Mouse (Mus musculus) ZHBTc4 (cell line): ENCODE results near the gene Hadh.

Experiments used
- DNase-seq: peaks from one replicate; pipeline ENCODE4 v3.0.0-alpha.2; 2011; ENCODE audit warnings: low read depth, low spot score

The Hadh gene

DNA sequence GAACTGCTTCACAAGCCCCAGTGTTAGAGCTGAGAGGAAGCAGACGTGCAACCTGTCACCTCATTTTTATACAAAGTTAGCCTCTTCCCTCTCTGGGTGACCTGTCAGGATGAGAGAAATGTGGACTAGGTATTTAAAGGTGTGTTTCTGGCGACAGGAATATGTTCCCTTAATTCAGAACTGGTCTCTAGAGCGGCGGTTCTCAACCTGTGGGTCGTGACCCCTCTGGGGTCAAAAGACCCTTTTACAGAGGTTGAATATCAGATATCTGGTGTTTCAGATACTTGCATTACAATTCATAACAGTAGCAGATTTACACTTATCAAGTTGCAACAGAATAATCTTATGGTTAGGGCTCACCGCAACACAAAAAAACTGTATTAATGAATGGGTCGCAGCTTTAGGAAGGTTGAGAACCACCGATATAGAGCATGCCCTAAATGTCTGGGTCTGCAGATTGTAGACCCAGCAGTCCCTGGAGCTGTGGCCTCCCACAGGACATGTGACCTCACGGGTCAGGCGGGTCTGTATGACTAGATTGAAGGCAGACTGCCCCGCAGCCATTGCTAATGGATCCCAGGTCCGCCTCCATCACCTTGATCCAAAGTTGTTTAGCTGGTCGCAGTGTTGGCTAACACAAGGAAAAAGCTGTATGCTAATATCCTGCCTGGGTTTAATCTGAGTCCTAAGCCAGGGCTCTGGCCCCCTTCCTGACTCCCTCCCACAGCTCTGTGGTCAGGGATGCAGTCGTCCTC lies 53.1 kb downstream of the Hadh start:
- no peak for DNase-seq

DNA sequence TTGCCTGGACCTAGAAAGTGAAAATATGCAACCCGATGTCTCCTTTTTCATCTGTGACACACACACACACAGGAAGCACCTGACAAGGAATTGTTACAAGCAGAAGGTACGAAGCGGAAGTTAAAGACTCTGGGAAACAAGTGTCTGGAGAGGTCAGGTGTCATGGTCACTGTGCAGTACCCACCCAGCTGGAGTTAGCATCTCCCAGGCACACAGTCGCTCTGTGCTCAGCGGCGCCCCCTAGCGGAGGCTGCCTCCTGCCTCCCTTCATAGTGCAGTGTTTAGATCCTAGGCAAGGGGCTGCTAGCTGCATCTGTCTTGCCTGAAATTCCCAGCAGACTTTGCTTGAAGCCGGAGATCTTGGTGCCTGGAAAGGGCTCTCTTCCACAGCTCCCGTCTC lies 57.1 kb downstream of the Hadh start:
- DNase-seq, result peak; percentile 74

DNA sequence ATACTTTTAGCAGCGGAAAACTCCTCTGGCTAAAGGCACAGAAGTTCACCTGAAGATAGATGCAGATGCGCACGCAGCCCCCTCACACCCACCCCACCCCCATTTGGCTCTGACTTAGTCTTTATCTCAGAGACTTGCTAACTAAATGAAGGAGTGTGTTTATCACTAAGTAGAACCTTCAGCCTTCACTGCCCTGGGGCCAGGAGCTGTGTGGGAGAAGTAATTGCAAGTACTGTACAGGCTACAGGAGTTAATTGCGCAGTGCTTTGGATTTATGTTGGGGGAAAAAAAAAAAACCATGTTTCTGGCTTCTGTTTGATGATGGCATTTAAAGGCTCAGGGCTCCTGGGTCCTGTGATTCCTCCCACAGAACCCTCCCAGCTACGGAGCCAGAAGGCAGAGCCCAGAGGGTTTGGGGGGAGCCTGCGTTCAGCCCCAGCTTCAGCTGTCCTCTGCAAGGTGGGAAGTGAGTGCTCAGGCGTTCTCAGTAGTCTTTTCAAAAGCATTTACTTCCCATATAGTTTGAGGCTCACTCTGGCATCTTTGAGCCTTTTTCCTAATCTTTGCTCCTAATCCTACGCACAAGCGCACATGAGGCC lies 57.7 kb downstream of the Hadh start:
- no peak for DNase-seq

DNA sequence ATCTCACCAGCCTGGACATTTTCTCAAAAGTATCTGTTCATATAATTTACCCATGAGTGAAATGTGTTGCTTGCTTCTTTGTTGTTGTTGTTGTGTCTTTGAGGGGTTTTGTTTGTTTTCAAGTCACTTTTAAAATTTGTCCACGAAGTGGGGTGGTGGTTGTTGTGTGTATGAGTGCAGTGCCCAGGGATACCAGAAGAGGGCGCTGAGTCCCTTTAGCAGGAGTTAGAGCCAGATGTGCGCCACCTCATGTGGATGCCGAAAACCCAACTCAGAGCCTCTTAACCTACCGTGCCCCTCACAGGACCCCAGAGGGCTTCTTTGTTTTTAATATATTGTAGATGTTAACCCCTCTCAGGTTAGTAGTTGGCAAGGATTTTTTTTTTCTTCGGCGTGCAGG lies 59.7 kb downstream of the Hadh start:
- DNase-seq, result peak; percentile 80

DNA sequence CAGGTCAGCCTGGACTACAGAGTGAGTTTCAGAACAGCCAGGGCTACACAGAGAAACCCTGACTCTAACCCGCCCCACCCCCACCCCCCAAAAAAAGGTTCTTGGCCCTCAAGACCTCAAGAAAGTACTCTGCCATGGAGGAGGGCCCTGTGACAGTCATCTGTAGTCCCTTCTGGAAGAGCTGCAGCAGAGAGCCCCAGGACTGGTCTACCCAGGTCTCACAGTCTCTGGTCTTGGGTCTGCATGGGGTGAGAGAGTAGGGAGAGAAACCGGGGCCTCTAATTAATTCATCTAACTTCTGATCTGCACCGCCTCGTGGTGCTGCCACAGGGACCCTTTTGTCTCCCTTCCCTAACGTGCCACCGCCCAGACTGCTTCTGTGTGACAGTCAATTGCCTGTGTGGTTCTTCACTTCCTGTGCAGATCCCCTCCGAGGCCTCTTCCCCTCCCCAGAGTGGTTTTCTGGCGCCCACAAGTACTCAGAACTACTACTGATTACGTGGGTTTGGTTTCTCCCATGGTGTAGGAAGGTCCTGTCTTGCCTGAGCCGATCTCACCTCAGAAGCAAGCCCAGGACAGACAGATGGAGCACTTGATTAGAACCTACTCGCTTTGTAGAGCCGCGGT lies 63.5 kb downstream of the Hadh start:
- DNase-seq, result peak; percentile 24

DNA sequence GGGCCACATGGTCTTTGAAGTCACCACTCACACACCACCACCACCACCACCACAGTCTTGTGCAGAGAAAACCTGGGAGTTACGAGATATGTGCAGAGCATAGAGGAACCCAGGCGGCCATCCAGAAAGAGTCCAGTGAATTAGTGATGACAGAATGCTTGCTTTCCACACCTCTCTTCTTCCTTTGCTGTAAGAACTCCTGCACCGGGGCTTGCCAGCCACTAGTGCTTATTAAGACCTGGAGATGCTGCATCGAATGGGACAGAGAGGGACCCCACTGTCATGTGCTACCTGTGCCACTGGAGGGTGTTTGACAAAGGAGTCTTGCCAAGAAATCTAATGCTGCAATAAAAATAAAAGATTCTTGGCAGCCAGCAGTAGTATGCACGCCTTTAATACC lies 64.1 kb downstream of the Hadh start:
- DNase-seq, result no peak

DNA sequence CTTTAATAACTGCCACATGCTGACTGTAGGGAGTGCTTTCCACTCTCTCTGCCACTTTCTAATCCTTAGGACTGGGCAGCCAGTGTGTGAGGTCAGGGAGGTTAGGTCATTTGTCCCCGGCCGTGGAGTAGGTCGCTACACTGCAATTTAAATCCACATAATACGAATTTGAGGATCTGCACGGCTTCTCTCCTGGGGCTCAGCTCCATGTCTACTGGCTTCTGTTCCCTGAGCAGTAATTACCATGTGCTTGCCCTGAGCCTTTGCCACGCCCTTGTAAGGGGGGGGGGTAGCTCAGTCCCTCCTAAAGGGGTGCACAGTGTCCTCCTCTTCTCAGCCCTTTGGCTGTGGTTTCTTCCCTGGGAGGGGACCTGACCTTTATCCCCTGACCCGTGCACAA lies 69.6 kb downstream of the Hadh start:
- no peak for DNase-seq

DNA sequence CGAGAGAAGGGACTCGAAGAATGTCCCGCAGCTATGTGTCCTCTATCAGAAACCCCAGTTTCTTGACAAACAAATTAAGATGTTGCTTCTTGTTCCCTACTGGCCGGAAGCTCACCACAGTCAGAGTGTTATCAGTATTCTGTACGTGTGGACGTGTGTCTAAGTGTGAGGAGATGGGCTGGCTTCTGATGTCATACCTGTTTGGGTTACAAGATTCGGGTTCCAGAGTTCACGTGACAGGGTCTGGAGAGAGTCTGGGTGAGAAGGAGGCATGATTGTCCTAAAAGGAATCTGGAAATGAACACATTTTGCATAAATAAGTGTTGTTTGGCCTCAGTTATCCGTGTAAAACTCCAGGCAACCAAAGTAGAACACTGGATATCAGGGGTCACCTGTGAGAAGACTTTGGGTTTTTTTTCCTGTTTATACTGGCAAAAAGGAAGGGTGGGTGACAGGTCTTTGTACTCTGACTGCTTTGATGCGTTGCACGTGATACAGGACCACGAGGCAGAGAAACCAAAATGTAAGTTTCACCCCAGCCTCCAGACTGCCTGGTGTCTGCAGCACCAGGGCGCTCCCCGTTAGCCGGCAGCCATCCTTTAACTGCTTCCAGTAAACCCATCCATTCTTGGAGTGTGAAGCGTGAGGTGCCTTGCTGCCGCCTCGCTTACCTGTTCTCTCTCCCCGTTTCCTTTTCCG lies 72.2 kb downstream of the Hadh start:
- DNase-seq, result no peak

DNA sequence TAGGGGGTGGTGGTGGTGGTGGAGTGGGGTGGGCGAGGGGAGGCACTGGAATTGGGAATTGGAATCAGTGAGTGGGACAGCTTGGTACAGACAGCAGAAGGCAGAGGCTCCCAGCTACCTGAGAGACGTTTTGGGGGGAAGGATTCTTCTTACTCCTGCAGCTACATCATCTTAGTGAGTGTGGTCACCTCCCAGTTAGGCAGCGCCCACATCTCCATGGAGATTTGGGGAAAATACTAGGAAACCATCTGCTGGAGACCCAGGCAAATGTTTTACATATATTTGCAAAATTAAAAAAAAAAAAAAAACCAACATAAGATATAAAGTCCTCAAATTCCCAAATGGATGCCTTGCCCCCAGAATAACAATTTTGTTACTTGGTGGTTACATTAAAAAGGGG lies 72.9 kb downstream of the Hadh start:
- no peak for DNase-seq

DNA sequence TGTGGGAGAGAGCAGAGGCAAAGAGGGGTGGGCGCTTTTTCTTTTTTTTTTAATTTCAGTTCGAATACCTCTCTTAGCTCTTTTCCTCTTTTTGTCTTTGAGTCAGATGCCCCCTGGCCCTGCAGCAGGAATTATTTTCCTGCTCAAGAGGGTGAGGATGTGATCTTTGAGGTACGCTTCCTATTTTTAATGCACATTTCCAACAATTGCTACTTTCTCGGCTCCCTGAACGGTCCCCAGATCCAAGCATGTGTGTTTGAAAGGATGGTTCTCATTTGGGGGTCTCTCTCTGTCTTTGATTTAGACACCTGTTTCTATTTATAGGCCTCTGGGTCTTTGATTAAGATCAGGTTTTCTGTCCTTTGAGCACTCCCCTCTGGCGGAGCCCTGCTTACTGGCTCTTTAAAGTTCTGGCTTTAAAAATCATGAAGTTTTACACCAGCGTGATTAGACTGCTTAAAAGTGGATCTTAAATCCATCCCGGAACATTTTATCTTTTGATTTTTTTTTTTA lies 75.3 kb downstream of the Hadh start:
- DNase-seq, result no peak

DNA sequence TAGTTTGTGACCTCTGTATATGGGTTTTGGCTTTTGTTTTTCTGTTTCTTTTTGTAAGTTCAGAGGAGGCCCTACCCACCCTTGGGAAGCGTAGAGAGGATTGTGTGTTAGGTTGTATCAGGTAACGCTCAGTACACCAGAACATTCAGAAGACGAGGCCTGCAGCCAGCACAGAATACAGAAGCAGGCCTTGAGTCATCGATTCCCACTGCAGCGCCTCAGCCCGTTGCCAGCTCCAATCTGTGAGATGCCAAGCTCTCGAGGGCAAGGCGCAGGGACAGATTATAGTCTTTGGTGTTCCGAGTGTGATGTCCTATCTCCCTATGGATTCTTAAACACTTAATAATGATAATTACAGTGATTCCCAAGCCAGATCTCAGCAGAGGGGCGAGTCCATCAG lies 75.9 kb downstream of the Hadh start:
- DNase-seq, result no peak

DNA sequence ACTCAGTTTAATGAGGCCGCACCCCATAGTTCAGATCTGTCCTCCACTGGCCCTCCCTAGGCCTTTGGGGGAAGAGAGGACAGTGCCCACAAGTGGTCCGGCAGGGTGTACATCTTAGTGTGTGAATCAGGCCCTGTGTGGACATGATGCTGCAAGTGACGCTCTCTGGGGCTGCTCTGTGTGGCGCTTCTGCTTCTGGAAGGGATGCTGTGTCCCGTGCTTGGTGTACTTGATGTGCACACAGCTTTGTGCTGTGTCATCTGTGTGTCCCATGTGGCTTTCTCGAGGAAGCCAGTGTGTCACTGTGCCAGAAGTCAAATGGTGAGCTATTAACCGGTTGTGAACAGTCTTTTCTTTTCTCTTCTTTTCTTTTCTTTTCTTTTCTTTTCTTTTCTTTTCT lies 80.4 kb downstream of the Hadh start:
- no peak for DNase-seq

DNA sequence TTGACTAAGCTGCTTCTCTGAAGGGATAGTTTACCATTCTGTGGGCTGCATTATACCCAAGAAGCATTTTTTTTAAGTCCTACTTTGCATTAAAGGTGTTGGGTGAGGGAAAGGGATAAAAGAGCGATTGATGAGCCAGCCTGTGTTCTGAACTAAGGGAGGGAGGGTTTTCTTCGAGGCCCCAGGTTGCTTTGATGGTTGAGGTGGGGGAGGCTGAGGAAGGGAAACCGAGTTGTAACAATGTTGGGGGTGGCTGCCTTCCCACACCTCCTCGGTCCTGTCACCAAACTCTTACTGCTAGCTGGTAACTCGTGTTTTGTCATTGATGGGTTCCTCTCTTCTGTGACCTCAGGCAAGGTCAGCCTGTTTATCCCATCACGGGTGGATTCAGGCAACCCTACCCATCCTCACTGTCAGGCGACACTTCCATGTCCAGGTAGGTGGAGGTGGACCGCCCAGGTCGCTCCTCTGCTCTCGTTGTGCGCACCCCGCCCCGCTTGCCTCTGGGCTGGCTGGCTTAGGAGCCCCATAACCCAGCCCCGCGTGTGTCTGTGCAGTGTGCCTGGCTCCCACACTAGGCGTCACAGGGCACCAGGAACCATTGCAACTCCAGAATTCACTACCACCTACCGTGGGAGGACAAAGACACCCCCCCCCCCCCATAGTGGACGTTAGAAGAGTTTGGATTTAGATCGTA lies 81.1 kb downstream of the Hadh start:
- DNase-seq, result no peak

DNA sequence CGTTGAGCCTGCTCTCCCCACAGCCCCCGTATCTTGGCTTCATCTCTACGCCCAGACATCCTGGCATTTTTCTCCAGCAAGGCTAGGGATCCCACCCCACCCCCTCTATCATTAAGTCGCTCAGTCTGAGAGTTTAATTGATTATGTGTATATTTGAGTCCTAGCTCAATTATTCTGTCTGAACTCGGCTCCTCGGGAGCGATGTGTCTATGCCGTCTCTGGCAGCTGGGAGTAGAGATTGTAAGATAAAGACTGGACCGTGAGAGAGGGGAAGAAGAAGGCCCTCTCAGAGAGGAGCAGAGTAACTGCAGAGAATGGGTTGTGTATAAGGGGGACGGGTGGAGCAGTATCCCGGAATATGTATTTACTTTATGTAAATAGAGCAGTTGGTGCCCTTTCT lies 81.7 kb downstream of the Hadh start:
- DNase-seq, result no peak

DNA sequence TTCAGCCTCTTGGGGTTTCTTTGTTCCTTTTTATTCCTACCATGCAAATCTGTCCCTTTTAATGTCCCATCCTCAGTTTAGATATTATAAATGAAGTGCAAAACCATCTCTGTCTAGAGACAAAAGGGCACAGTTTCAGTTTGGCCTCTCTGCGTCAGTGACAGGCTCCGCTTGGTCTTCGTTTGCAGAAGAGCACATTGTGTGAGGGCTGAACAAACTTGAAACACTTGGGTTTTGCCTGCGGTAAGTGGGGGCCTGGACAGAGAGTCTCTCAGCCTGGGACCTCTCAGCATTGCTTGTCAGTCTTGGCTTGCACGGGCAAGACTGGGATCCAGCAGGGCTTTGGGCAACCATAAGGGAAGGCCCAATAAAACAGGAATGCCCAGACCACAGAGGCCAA lies 85.7 kb downstream of the Hadh start:
- no peak for DNase-seq
